Mouse (Mus musculus) CD4-positive helper T cell, adult 2 months (primary cell): ENCODE data around the gene Tm4sf1.

ENCODE experiments used
- DNase-seq: peaks from one replicate; pipeline ENCODE4 v3.0.0-alpha.2; 2012; ENCODE audit warnings: low read depth, missing footprints, low spot score

The Tm4sf1 gene

GRCm38 (mm10) chr3:57287854-57288720 lies 13.7 kb downstream of the Tm4sf1 start:
- no peak for DNase-seq

GRCm38 (mm10) chr3:57287438-57287837 lies 14.3 kb downstream of the Tm4sf1 start:
- no peak for DNase-seq

- no peak for DNase-seq
Observed at GRCm38 (mm10) chr3:57278225-57278624, 23.6 kb downstream of the Tm4sf1 start.

- no peak for DNase-seq
Observed at GRCm38 (mm10) chr3:57277453-57277852, 24.3 kb downstream of the Tm4sf1 start.

GRCm38 (mm10) chr3:57276821-57277220 lies 25.0 kb downstream of the Tm4sf1 start:
- no peak for DNase-seq

GRCm38 (mm10) chr3:57268994-57269393 lies 32.8 kb downstream of the Tm4sf1 start:
- no peak for DNase-seq

GRCm38 (mm10) chr3:57267559-57268173 lies 34.1 kb downstream of the Tm4sf1 start:
- DNase-seq: no peak

- DNase-seq: no peak
Observed at GRCm38 (mm10) chr3:57253041-57253440, 48.7 kb downstream of the Tm4sf1 start.

- no peak for DNase-seq
Observed at GRCm38 (mm10) chr3:57252551-57252950, 49.2 kb downstream of the Tm4sf1 start.

- no peak for DNase-seq
Observed at GRCm38 (mm10) chr3:57245242-57245641, 56.5 kb downstream of the Tm4sf1 start.
